Mouse (Mus musculus) C3H10T1/2 (cell line): Measurements from ENCODE around the gene Ccna2. TPM values are rescaled to one million over a fixed set of nuclear protein-coding genes. Genes with fewer than 3 reads are reported as not detected.

ENCODE experiments used
- polyA plus RNA-seq, 2 experiments: library from polyadenylated mRNA; unstranded; fragments of >200 nt; fragmentation: generic; extraction: Trizol; gene quantifications; one replicate each; pipeline ENCODE4 v1.2.1; 2012; ENCODE audit warnings: missing spikeins in 2 of 2

Ccna2 gene
- 10 to 100 TPM; 25.4 to 40.8 TPM for polyA plus RNA-seq

DNA sequence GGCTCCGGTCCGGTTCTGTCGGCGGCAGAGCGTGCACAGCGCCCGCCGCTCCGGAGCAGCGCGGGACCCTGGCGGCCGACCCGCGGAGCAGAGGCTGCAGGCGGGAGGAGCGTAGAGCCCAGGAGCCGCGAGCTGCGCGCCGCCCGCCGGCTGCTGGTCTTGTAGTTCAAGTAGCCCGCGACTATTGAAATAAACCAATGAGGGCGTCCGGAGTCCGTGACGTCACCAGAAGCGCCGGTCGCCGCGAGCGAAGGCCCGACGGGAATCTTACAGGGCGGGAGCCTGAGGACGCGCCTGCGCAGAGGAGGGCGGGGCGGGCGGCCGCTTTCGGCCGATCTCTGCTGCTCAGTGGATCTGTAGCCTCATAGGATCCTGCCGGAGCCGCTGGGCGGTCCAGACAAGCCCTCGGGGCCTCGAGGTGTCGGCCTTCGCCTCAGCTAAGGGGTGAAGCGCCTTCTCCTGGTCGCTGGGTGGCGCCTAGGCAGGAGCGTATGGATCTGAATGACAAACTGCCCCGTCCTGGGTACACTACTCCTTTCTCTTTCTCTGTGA, at the start of gene Ccna2:
Gene Ccna2 (minus strand): TSS at position 324 of the 552 bp plus-strand sequence.

DNA sequence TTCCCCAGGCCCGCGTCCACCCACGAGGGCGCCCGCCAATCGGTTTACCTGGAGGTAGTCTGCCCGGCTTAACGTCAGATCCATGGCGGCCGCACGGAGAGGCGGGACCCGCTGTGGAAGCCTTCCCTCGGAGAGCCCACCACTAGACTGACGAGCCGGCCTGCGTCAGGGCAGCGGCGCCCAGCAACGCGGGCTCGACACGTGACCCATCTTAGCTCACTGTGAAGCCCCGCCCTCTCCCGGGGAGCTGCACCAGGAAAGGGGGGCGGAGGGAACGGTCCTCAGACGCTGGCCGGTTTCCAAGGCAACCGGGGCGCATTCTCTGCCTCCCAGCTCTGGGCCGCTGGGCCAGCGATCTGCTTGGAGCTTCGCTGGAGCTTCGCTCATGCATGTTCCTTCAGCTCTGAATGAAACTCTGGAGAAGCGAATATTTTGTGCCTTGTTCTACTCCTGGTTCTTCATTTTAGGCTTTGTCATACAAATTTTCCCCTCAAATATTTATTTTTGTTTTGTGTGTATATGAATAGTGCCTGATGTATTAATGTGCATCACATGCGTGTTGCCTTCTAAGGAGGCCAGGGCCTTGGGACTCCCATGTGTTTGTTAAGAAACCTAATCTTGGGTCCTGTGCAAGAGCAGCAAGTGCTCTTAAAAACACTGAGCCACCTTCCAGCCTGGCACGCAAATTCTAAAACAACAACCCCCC, 41.4 kb upstream of the Ccna2 start, which contains the start of gene Bbs7:
Gene Bbs7 (minus strand): TSS at position 276 of the 706 bp plus-strand sequence.

DNA sequence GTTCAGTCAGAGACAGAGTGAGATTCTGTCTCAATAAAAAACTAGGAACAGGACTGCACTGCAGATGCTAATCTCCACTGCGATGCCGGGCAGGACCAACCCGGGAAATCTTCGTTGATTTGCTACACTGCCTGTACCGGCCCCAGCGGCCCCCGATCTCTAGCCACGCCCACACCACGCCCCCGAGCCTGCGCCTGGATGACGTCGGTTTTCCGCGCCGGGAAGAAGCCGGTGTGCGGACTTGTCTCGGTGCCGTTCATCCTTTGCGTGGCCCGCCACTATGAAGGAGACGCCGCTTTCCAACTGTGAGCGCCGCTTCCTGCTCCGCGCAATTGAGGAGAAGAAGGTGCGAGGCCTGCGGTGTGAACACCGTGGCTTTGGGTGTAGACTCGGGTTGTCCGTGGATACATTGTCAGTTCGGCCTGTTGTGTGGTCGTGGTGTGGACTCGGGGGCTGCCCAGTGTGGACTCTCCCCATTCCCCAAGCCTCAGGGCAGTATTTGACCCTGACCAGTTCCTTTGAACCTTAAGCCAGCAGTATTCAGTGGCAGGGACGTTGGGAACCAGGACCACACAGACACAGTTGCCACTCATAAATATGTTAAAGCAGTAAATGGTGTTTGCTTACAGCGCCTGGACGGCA, 19.4 kb downstream of the Ccna2 start, which contains the start of gene Exosc9:
Gene Exosc9 (plus strand): TSS at position 201 of the 642 bp plus-strand sequence.

DNA sequence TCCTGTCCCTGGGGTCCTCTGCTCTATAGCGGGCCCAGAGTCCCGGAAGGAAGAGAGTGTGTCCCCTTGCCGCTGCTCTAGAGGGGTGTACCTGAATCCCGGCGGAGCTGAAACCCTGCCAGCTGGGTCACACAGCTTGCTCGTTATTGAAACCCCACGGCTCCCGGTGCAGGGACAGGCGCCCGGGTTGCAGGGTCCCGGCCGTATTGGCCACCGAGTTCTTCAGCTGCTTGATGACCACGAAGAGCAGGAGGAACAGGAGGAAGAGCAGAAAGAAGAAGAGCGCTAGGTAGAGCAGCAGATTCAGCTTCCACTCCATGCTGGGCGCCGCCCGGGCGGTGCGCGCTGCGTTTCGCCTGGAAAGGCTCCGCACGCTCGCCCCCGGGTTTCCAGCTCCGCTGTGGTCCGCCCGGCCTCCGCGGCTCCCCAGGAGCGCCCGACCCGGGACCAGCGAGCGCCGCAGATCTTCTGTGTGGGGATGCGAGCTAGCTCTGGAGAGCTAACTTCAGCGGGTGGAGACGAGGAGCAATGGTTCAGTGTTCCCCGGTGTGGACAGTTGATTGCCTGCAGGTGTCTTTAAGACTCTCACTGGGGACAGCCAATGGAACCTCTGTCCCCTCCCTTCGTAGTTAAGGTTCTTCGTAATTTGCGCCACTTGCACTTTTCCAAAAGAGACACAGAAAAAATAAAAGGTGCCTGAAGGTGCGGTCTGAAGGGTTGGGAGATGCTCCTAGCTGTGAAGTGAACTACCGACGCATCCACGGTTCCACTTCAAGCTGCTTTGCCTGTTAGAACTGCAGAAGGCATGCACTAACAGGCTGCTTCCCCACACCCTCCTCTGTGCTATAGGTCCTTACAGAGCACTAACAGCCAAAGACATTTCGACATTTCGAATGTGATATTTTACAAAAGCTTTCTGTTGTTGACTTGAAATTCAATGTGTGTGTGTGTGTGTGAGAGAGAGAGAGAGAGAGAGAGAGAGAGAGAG, 50.6 kb downstream of the Ccna2 start, which contains the start of gene Gm11549:
Gene Gm11549 (minus strand): TSS at position 741 of the 988 bp plus-strand sequence.

Other genes with a start within 250 kb of the Ccna2 start
- 100 to 1,000 TPM; 220 to 517 TPM for gene Anxa5, start 96.3 kb downstream of the Ccna2 start, polyA plus RNA-seq
- 1 to 10 TPM in 1 of 2 experiments, under 1 TPM in 1; 0.37 to 1.2 TPM for gene 1810062G17Rik, start 96.2 kb downstream of the Ccna2 start, polyA plus RNA-seq
- gene Gm11549, start 50.3 kb downstream of the Ccna2 start, polyA plus RNA-seq, result not detected
- 1 to 10 TPM in 1 of 2 experiments, under 1 TPM in 1; 0.78 to 5.6 TPM for gene Exosc9, start 19.5 kb downstream of the Ccna2 start, polyA plus RNA-seq
- 1 to 10 TPM in 1 of 2 experiments, under 1 TPM in 1; 0.15 to 2.3 TPM for gene Bbs7, start 41.3 kb upstream of the Ccna2 start, polyA plus RNA-seq
- gene Trpc3, start 118.0 kb upstream of the Ccna2 start, polyA plus RNA-seq, result not detected